ENCODE assay signal across 11 mouse cellular contexts in the genomic region with DNA sequence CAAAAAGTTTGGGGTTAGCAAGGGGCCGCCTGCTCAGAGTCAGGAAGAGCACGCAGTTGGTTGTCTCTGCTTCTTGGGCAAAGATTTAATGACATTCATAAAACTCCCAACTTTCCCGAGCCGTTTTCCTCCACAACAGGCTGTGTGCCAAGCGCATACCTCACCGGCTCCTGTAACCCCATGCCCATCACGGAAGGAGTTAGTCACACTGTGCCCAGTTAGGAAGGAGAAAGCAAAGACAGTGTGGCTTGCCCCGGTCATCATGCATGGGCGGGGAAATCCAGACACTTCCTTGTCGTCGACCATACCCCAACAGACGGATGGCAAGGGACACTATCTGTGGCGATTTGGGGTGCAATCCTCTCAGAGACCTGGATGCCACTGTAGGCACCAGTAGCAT. TPM values are rescaled to one million over a fixed set of nuclear protein-coding genes. Genes with fewer than 3 reads are reported as not detected.
DNase-seq lines count a peak whose midpoint lies in the region; ATAC-seq lines count a peak whose summit lies in the region.
"Had no signal": no experiment of that assay in that cellular context is flagged by ENCODE, and none has a peak within 500 bp of the region (broad histone marks: within the 10 kb centered on the region; RNA-seq: fewer than 3 reads in every experiment).

No protein-coding gene starts in this region.

- no peaks in the 10 kb centered on the region for H3K27me3 ChIP-seq in forebrain, embryonic 12.5 days
- H3K27me3 ChIP-seq in forebrain, embryonic 16.5 days (replicated peaks; ENCODE audit: control insufficient read depth, insufficient read depth, low read length), result no peaks in the 10 kb centered on the region
- H3K27me3 ChIP-seq in kidney, embryonic 16.5 days (ENCODE audit: insufficient read depth, low read length), result no peaks in the 10 kb centered on the region
- no peaks in the 10 kb centered on the region for H3K27me3 ChIP-seq in embryonic facial prominence, embryonic 15.5 days
- H3K27me3 ChIP-seq in limb, embryonic 15.5 days, result no peaks in the 10 kb centered on the region
- H3K27me3 ChIP-seq: forebrain, embryonic 15.5 days; midbrain, embryonic 15.5 days had no signal

- no peak for ATAC-seq in forebrain, embryonic 12.5 days (ENCODE audit: low FRiP score)
- ATAC-seq in forebrain, embryonic 16.5 days, result no peak
- ATAC-seq in kidney, embryonic 16.5 days (ENCODE audit: low FRiP score, low TSS enrichment), result no peak
- ATAC-seq in embryonic facial prominence, embryonic 15.5 days (ENCODE audit: insufficient number of reproducible peaks, low FRiP score, low TSS enrichment, low read depth), result no peak
- no peak for ATAC-seq in limb, embryonic 15.5 days (ENCODE audit: insufficient number of reproducible peaks, low FRiP score, low TSS enrichment, low read depth)
- ATAC-seq: forebrain, embryonic 15.5 days; midbrain, embryonic 15.5 days had no signal

- no peak overlapping the region for H3K4me2 ChIP-seq in forebrain, embryonic 12.5 days
- no peak overlapping the region for H3K4me2 ChIP-seq in forebrain, embryonic 16.5 days (ENCODE audit: low read length)
- H3K4me2 ChIP-seq in kidney, embryonic 16.5 days (replicated peaks; ENCODE audit: low read depth, low read length), result no peak overlapping the region
- H3K4me2 ChIP-seq in embryonic facial prominence, embryonic 15.5 days (replicated peaks), result no peak overlapping the region
- peak overlapping the region; percentile 12; the same call in 1 of the 2 replicates for H3K4me2 ChIP-seq in limb, embryonic 15.5 days
- H3K4me2 ChIP-seq: forebrain, embryonic 15.5 days; midbrain, embryonic 15.5 days had no signal

- H3K4me3 ChIP-seq in forebrain, embryonic 12.5 days (replicated peaks), result no peak overlapping the region
- no peak overlapping the region for H3K4me3 ChIP-seq in forebrain, embryonic 16.5 days (replicated peaks; ENCODE audit: low read length)
- H3K4me3 ChIP-seq in kidney, embryonic 16.5 days (ENCODE audit: low read length), result no peak overlapping the region
- H3K4me3 ChIP-seq in embryonic facial prominence, embryonic 15.5 days (replicated peaks), result no peak overlapping the region
- no peak overlapping the region for H3K4me3 ChIP-seq in limb, embryonic 15.5 days
- H3K4me3 ChIP-seq: forebrain, embryonic 15.5 days; midbrain, embryonic 15.5 days had no signal

- WGBS in forebrain, embryonic 12.5 days, result 91% methylated on average over 13 of the region's 13 CpGs
- WGBS in forebrain, embryonic 16.5 days, result 54% methylated on average over 13 of the region's 13 CpGs
- WGBS in kidney, embryonic 16.5 days, result 68% methylated on average over 13 of the region's 13 CpGs
- WGBS in embryonic facial prominence, embryonic 15.5 days, result 63% methylated on average over 13 of the region's 13 CpGs
- 45% methylated on average over 13 of the region's 13 CpGs for WGBS in limb, embryonic 15.5 days

- H3K36me3 ChIP-seq in forebrain, embryonic 12.5 days (replicated peaks), result peaks cover 44% of the 10 kb centered on the region
- no peaks in the 10 kb centered on the region for H3K36me3 ChIP-seq in forebrain, embryonic 16.5 days (ENCODE audit: control insufficient read depth, insufficient read depth)
- peaks cover 3% of the 10 kb centered on the region; the same call in 1 of the 2 replicates for H3K36me3 ChIP-seq in kidney, embryonic 16.5 days (ENCODE audit: insufficient read depth, low read length)
- H3K36me3 ChIP-seq in embryonic facial prominence, embryonic 15.5 days, result peaks cover 20% of the 10 kb centered on the region; the same call in 1 of the 2 replicates
- H3K36me3 ChIP-seq in limb, embryonic 15.5 days, result peaks cover 10% of the 10 kb centered on the region
- H3K36me3 ChIP-seq: midbrain, embryonic 15.5 days had no signal

- peak; percentile 52 for DNase-seq in kidney, adult 18-20 months
- no peak for DNase-seq in cerebellum, adult 8-10 months
- no peak for DNase-seq in left cerebral cortex, adult 18-20 months (ENCODE audit: low spot score in 2 of 2)

- no peaks in the 10 kb centered on the region for H3K9me3 ChIP-seq in forebrain, embryonic 12.5 days
- no peaks in the 10 kb centered on the region for H3K9me3 ChIP-seq in forebrain, embryonic 16.5 days (ENCODE audit: control insufficient read depth, low read length)
- no peaks in the 10 kb centered on the region for H3K9me3 ChIP-seq in kidney, embryonic 16.5 days (ENCODE audit: low read length)
- H3K9me3 ChIP-seq in embryonic facial prominence, embryonic 15.5 days (replicated peaks), result no peaks in the 10 kb centered on the region
- no peaks in the 10 kb centered on the region for H3K9me3 ChIP-seq in limb, embryonic 15.5 days
- H3K9me3 ChIP-seq: forebrain, embryonic 15.5 days; midbrain, embryonic 15.5 days had no signal

- peak overlapping the region; percentile 2; the same call in 1 of the 2 replicates for H3K27ac ChIP-seq in forebrain, embryonic 12.5 days
- H3K27ac ChIP-seq in forebrain, embryonic 16.5 days (ENCODE audit: low read length), result no peak overlapping the region
- H3K27ac ChIP-seq in kidney, embryonic 16.5 days (ENCODE audit: low read length), result no peak overlapping the region
- peak overlapping the region; percentile 48; the same call in 1 of the 2 replicates for H3K27ac ChIP-seq in embryonic facial prominence, embryonic 15.5 days (replicated peaks)
- peak overlapping the region; percentile 71 for H3K27ac ChIP-seq in limb, embryonic 15.5 days
- H3K27ac ChIP-seq: liver, embryonic 14.5 days had no signal

- H3K4me1 ChIP-seq in forebrain, embryonic 12.5 days, result peaks cover 72% of the 10 kb centered on the region
- peaks cover 72% of the 10 kb centered on the region for H3K4me1 ChIP-seq in forebrain, embryonic 16.5 days (replicated peaks; ENCODE audit: control insufficient read depth, insufficient read depth, low read length)
- peaks cover 25% of the 10 kb centered on the region for H3K4me1 ChIP-seq in kidney, embryonic 16.5 days (ENCODE audit: insufficient read depth, low read length)
- peaks cover 87% of the 10 kb centered on the region for H3K4me1 ChIP-seq in embryonic facial prominence, embryonic 15.5 days
- peaks cover 88% of the 10 kb centered on the region for H3K4me1 ChIP-seq in limb, embryonic 15.5 days

- no peak overlapping the region for H3K9ac ChIP-seq in forebrain, embryonic 12.5 days
- no peak overlapping the region for H3K9ac ChIP-seq in forebrain, embryonic 16.5 days (replicated peaks; ENCODE audit: low read depth, low read length)
- no peak overlapping the region for H3K9ac ChIP-seq in kidney, embryonic 16.5 days (replicated peaks; ENCODE audit: low read length)
- no peak overlapping the region for H3K9ac ChIP-seq in embryonic facial prominence, embryonic 15.5 days
- no peak overlapping the region for H3K9ac ChIP-seq in limb, embryonic 15.5 days
- H3K9ac ChIP-seq: forebrain, embryonic 15.5 days; liver, embryonic 14.5 days; midbrain, embryonic 15.5 days had no signal

RNA-seq across cellular contexts. Expression of a gene that starts 19.8 kb away (rescaled TPM):
- 56.8 and 64.6 TPM in 2 replicates for polyA plus RNA-seq in forebrain, embryonic 12.5 days (2016; fragmentation: Nextera tagmentation; extraction: Ambion mirVana)
- polyA plus RNA-seq in forebrain, embryonic 16.5 days (2015; fragmentation: Nextera tagmentation; extraction: Ambion mirVana), result 34.8 and 40.4 TPM in 2 replicates
- 18.2 and 20.6 TPM in 2 replicates for polyA plus RNA-seq in kidney, embryonic 16.5 days (2015; fragmentation: Nextera tagmentation; extraction: Ambion mirVana)
- polyA plus RNA-seq in embryonic facial prominence, embryonic 15.5 days (2015; fragmentation: Nextera tagmentation; extraction: Ambion mirVana), result 39.1 and 43.4 TPM in 2 replicates
- polyA plus RNA-seq in limb, embryonic 15.5 days (2015; fragmentation: Nextera tagmentation; extraction: Ambion mirVana), result 25.1 and 32.0 TPM in 2 replicates
- total RNA-seq in left cerebral cortex, adult 18-20 months (2021), result 100 to 1,000 TPM; 116 to 122 TPM

Comparison
In these comparisons a context has a peak if more than half of its experiments do, and no peak if none do; other contexts are left out.
1. H3K27ac ChIP-seq: peak in forebrain, embryonic 12.5 days (single experiment), embryonic facial prominence, embryonic 15.5 days (single experiment) and limb, embryonic 15.5 days (single experiment); none in forebrain, embryonic 16.5 days (single experiment) and kidney, embryonic 16.5 days (single experiment).